Mouse (Mus musculus) liver, adult 2 months (tissue): ENCODE results near the gene Ovca2.

Experiments
- CTCF ChIP-seq: fragments of 200-500 bp; IDR thresholded peaks from 2 replicates; pipeline ENCODE4 v1.5.1; 2011; ENCODE audit warnings: low read depth, low read length, control low read depth
- POLR2A ChIP-seq: fragments of 200-500 bp; IDR thresholded peaks from 2 replicates; pipeline ENCODE4 v1.6.1; 2011; ENCODE audit warnings: low read length, control low read depth; ENCODE audit not compliant: insufficient read depth; ENCODE audit errors: extremely low read depth

GRCm38 (mm10) chr11:75154053-75154585 is 24.5 kb downstream of the Ovca2 start:
- TF ChIP-seq POLR2A (no peak), CTCF (0 out of 2 replicates have a peak, but pooled peaks have one; percentile 6)
